Mouse (Mus musculus): ENCODE data around the gene Trim41.
A peak's percentile ranks its signal among the peaks of the same experiment; 100 is the strongest.
"Not testable (repeated sequence)": the region's sequence is repeated elsewhere in the genome, so short reads cannot be mapped to it uniquely, and the experiment has no call there.

Trim41 gene

GRCm38 (mm10) chr11:48837310-48838180 lies 20.4 kb upstream of the Trim41 start:
- DNase-seq (ENCODE audit: low read depth): peak; percentile 67

- DNase-seq (ENCODE audit: low read depth): no peak
These were observed 19.8 kb upstream of the Trim41 start for GRCm38 (mm10) chr11:48836990-48837309.

- no peak for DNase-seq (ENCODE audit: low read depth)
These were observed 18.8 kb upstream of the Trim41 start for GRCm38 (mm10) chr11:48835923-48836322.

- DNase-seq (ENCODE audit: low read depth): peak; percentile 95
These were observed 16.8 kb upstream of the Trim41 start for GRCm38 (mm10) chr11:48833731-48834639.

GRCm38 (mm10) chr11:48833078-48833730 lies 16.1 kb upstream of the Trim41 start:
- DNase-seq (ENCODE audit: low read depth): peak; percentile 21

GRCm38 (mm10) chr11:48831273-48831672 lies 14.1 kb upstream of the Trim41 start:
- DNase-seq (ENCODE audit: low read depth): no peak

- DNase-seq (ENCODE audit: low read depth): no peak
These were observed 13.1 kb upstream of the Trim41 start for GRCm38 (mm10) chr11:48830279-48830678.

GRCm38 (mm10) chr11:48827926-48828325 lies 10.8 kb upstream of the Trim41 start:
- no peak for DNase-seq (ENCODE audit: low read depth)

GRCm38 (mm10) chr11:48826752-48827096 lies 9.6 kb upstream of the Trim41 start:
- peak; percentile 65 for DNase-seq (ENCODE audit: low read depth)

- not testable (repeated sequence) for DNase-seq (ENCODE audit: low read depth)
These were observed 9.0 kb upstream of the Trim41 start, which contains the start of the genes Trim7 and Gm12184 for GRCm38 (mm10) chr11:48825979-48826751. Trim7 (plus strand) TSS chr11:48826140. Gm12184 (minus strand) TSS chr11:48826655.

- no peak for DNase-seq (ENCODE audit: low read depth)
These were observed 7.2 kb upstream of the Trim41 start for GRCm38 (mm10) chr11:48824311-48824830.

GRCm38 (mm10) chr11:48823536-48823972 lies 6.4 kb upstream of the Trim41 start:
- peak; percentile 89 for DNase-seq (ENCODE audit: low read depth)

- DNase-seq (ENCODE audit: low read depth): peak; percentile 75
These were observed 5.8 kb upstream of the Trim41 start for GRCm38 (mm10) chr11:48822768-48823512.

GRCm38 (mm10) chr11:48821299-48821698 lies 4.1 kb upstream of the Trim41 start:
- DNase-seq (ENCODE audit: low read depth): not testable (repeated sequence)

- peak; percentile 85 for DNase-seq (ENCODE audit: low read depth)
These were observed 3.1 kb upstream of the Trim41 start for GRCm38 (mm10) chr11:48820308-48820674.

GRCm38 (mm10) chr11:48819614-48820307 lies 2.6 kb upstream of the Trim41 start:
- peak; percentile 49 for DNase-seq (ENCODE audit: low read depth)

GRCm38 (mm10) chr11:48818346-48818745 lies 1.2 kb upstream of the Trim41 start:
- DNase-seq (ENCODE audit: low read depth): peak; percentile 98

- no peak for DNase-seq (ENCODE audit: low read depth)
These were observed 641 bp upstream of the Trim41 start for GRCm38 (mm10) chr11:48817794-48818193.

- DNase-seq (ENCODE audit: low read depth): peak; percentile 68
These were observed 822 bp downstream of the Trim41 start for GRCm38 (mm10) chr11:48816281-48816781.

- no peak for DNase-seq (ENCODE audit: low read depth)
These were observed 1.3 kb downstream of the Trim41 start for GRCm38 (mm10) chr11:48815851-48816250.

All from NIH3T3 (cell line).